Mouse (Mus musculus): ENCODE data around the gene Gins2.

- TF ChIP-seq CTCF (IDR thresholded peaks at IDR 0.05; ENCODE audit: low read depth, low read length) (no peak), POLR2AphosphoS5 (IDR thresholded peaks at IDR 0.05; ENCODE audit: insufficient replicate concordance, low read depth, low read length) (no peak), GATA1 (IDR thresholded peaks at IDR 0.05; ENCODE audit: borderline replicate concordance, low read length) (no peak), TAL1 (conservative IDR thresholded peaks at IDR 0.05; ENCODE audit: low read depth, low read length) (no peak)
Observed at GRCm38 (mm10) chr8:120559654-120560053, 29.4 kb downstream of the Gins2 start.
